11 mouse cellular contexts compared by ENCODE assay signal in the genomic region with DNA sequence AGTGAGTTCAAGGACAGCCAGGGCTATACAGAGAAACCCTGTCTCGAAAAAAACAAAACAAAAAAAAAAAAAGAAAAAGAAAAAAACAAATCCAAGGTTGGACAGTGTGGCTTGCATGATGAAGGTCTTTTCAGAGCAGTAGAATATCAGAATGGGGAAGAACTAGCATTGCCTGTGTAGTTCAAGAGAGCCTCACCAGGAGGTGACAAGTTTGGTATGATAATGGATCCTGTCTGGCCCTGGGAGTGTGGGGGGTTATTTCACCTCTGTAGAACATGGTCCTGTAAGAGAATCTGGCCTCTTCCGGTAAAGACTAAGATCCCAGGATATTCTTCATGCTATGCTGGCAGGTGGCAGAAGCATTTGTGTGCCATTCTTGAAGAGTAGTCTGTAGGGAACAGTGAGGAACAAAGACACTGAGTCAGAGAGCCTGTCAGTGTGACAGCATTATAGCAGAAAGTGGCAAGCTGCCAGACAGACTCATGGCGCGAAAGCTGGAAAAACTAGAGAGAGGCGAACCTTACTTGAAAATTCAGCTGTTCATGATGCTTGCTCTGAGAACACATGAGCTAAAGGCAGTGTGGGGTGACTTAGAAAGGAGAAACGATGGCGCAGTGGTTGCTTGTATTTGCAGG. TPM values are rescaled to one million over a fixed set of nuclear protein-coding genes. Genes with fewer than 3 reads are reported as not detected.
DNase-seq lines count a peak whose midpoint lies in the region; ATAC-seq and TF ChIP-seq lines count a peak whose summit lies in the region.
"Had no signal": no experiment of that assay in that cellular context is flagged by ENCODE, and none has a peak within 500 bp of the region (broad histone marks: within the 10 kb centered on the region; RNA-seq: fewer than 3 reads in every experiment).

No protein-coding gene starts in this region.

- H3K36me3 ChIP-seq in kidney, embryonic 14.5 days (ENCODE audit: control insufficient read depth, insufficient read depth, low read length): peaks cover 82% of the 10 kb centered on the region
- H3K36me3 ChIP-seq in forebrain, postnatal 0 days (ENCODE audit: insufficient read depth): peaks cover 22% of the 10 kb centered on the region
- peaks cover 29% of the 10 kb centered on the region for H3K36me3 ChIP-seq in neural tube, embryonic 15.5 days

- no peak for ATAC-seq in kidney, embryonic 14.5 days (ENCODE audit: low FRiP score, low TSS enrichment)
- peak; percentile 91 for ATAC-seq in forebrain, postnatal 0 days
- no peak for ATAC-seq in neural tube, embryonic 15.5 days (ENCODE audit: low FRiP score)

- H3K9ac ChIP-seq in kidney, embryonic 14.5 days (ENCODE audit: low read depth, low read length): no peak overlapping the region
- no peak overlapping the region; the same call in 1 of the 2 replicates for H3K9ac ChIP-seq in forebrain, postnatal 0 days
- H3K9ac ChIP-seq in neural tube, embryonic 15.5 days (replicated peaks): no peak overlapping the region
- H3K9ac ChIP-seq: embryonic facial prominence, embryonic 15.5 days; heart, embryonic 13.5 days had no signal

- peak; percentile 25 for DNase-seq in kidney, postnatal 10 days
- DNase-seq in forebrain, postnatal 0 days: peak; percentile 86
- peak; percentile 63 to 76 for DNase-seq in layer of hippocampus, postnatal 36 days
- DNase-seq in right cerebral cortex, postnatal 14 days: peak; percentile 68
- DNase-seq in thymus, postnatal 10 days (ENCODE audit: low spot score in 2 of 2): no peak
- no peak for DNase-seq in c-Kit-positive CD71-positive TER-119-positive erythroid progenitor cells, embryonic 14.5 days (ENCODE audit: low spot score)
- DNase-seq: thymus, adult 2 months had no signal

- H3K4me3 ChIP-seq in kidney, embryonic 14.5 days (ENCODE audit: low read length): no peak overlapping the region
- no peak overlapping the region for H3K4me3 ChIP-seq in forebrain, postnatal 0 days (ENCODE audit: low read depth, low read length)
- H3K4me3 ChIP-seq in neural tube, embryonic 15.5 days (replicated peaks): no peak overlapping the region
- H3K4me3 ChIP-seq: embryonic facial prominence, embryonic 15.5 days; heart, embryonic 13.5 days had no signal

- TF ChIP-seq CTCF in forebrain, postnatal 0 days (IDR thresholded peaks at IDR 0.05; ENCODE audit: low read depth): no peak

- no peaks in the 10 kb centered on the region for H3K9me3 ChIP-seq in kidney, embryonic 14.5 days (ENCODE audit: control insufficient read depth, low read length)
- H3K9me3 ChIP-seq in forebrain, postnatal 0 days (ENCODE audit: low read length): no peaks in the 10 kb centered on the region
- no peaks in the 10 kb centered on the region for H3K9me3 ChIP-seq in neural tube, embryonic 15.5 days (replicated peaks)
- H3K9me3 ChIP-seq: embryonic facial prominence, embryonic 15.5 days; heart, embryonic 13.5 days had no signal

- 89% methylated on average over 7 of the region's 7 CpGs for WGBS in kidney, embryonic 14.5 days
- WGBS in forebrain, postnatal 0 days: 23% methylated on average over 7 of the region's 7 CpGs
- WGBS in neural tube, embryonic 15.5 days: 57% methylated on average over 7 of the region's 7 CpGs

- H3K27ac ChIP-seq in kidney, embryonic 14.5 days (ENCODE audit: low read depth, low read length): no peak overlapping the region
- H3K27ac ChIP-seq in forebrain, postnatal 0 days (ENCODE audit: low read depth, low read length): peak overlapping the region; percentile 55
- H3K27ac ChIP-seq in neural tube, embryonic 15.5 days (replicated peaks): no peak overlapping the region
- H3K27ac ChIP-seq: embryonic facial prominence, embryonic 15.5 days; heart, embryonic 13.5 days had no signal

- H3K27me3 ChIP-seq in kidney, embryonic 14.5 days (ENCODE audit: control insufficient read depth, insufficient read depth, low read length): no peaks in the 10 kb centered on the region
- H3K27me3 ChIP-seq in forebrain, postnatal 0 days (ENCODE audit: insufficient read depth, low read length): no peaks in the 10 kb centered on the region
- H3K27me3 ChIP-seq in neural tube, embryonic 15.5 days (replicated peaks): no peaks in the 10 kb centered on the region
- H3K27me3 ChIP-seq: embryonic facial prominence, embryonic 15.5 days; heart, embryonic 13.5 days had no signal

- H3K4me1 ChIP-seq in kidney, embryonic 14.5 days (ENCODE audit: control insufficient read depth, insufficient read depth, low read length): no peaks in the 10 kb centered on the region
- peaks cover 4% of the 10 kb centered on the region; the same call in 1 of the 2 replicates for H3K4me1 ChIP-seq in forebrain, postnatal 0 days (ENCODE audit: insufficient read depth)
- 0 out of 2 replicates have a peak, but pooled peaks cover 4% of the 10 kb centered on the region for H3K4me1 ChIP-seq in neural tube, embryonic 15.5 days
- H3K4me1 ChIP-seq: embryonic facial prominence, embryonic 15.5 days; heart, embryonic 13.5 days had no signal

- H3K4me2 ChIP-seq in kidney, embryonic 14.5 days (replicated peaks; ENCODE audit: low read depth, low read length): no peak overlapping the region
- H3K4me2 ChIP-seq in forebrain, postnatal 0 days (ENCODE audit: low read depth): no peak overlapping the region
- H3K4me2 ChIP-seq in neural tube, embryonic 15.5 days: no peak overlapping the region
- H3K4me2 ChIP-seq: embryonic facial prominence, embryonic 15.5 days; heart, embryonic 13.5 days had no signal

RNA-seq across cellular contexts. Expression of a gene that starts 58.8 kb away (rescaled TPM):
- polyA plus RNA-seq in kidney, embryonic 14.5 days (2014; fragmentation: Nextera tagmentation; extraction: Ambion mirVana): 18.1 and 22.9 TPM in 2 replicates
- total RNA-seq in forebrain, postnatal 0 days (2014; rRNA removed): 11.7 and 14.1 TPM in 2 replicates
- 4.6 and 6.2 TPM in 2 replicates for polyA plus RNA-seq in forebrain, postnatal 0 days (2015; fragmentation: Nextera tagmentation; extraction: Ambion mirVana)
- total RNA-seq in layer of hippocampus, postnatal 36 days (2021): 10 to 100 TPM; 21.6 to 22.1 TPM
- 7.5 and 9.4 TPM in 2 replicates for polyA plus RNA-seq in neural tube, embryonic 15.5 days (2015; fragmentation: Nextera tagmentation; extraction: Ambion mirVana)

Comparison
In these comparisons a context has a peak if more than half of its experiments do, and no peak if none do; other contexts are left out.
1. DNase-seq: peak in kidney, postnatal 10 days (single experiment), forebrain, postnatal 0 days (single experiment), layer of hippocampus, postnatal 36 days (2 of 2) and right cerebral cortex, postnatal 14 days (single experiment); none in thymus, postnatal 10 days (0 of 2) and c-Kit-positive CD71-positive TER-119-positive erythroid progenitor cells, embryonic 14.5 days (single experiment).